Mouse (Mus musculus) hindlimb bud, embryonic 11.5 days (tissue): ENCODE data around the gene Spon1.

Experiments
- DNase-seq: peaks from one replicate; pipeline ENCODE4 v3.0.0-alpha.2; 2012; ENCODE audit warnings: low read depth, low spot score; ENCODE audit errors: extremely low spot score

Spon1 gene

GRCm38 (mm10) chr7:114045814-114046213 is 280.0 kb downstream of the Spon1 start:
- no peak for DNase-seq

DNA sequence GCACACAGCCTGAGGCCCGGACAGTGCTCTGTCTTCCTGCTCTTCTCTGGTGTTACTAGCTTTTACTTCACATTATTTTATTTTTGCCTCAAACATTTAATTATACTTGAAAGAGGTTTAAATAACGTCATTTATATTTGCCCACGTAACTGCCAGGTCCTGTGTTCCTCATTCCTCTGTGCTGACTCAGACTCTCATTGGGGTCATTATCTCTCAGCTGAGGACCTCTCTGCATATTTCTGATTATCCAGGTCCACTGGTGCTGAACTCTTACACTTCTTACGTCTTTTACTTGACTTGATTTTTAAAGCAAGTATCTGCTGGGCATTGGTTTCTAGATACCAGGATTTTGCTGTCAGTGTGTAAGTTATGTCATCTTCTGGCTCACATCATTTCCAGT is 287.9 kb downstream of the Spon1 start:
- DNase-seq, result no peak

GRCm38 (mm10) chr7:114058166-114058565 is 292.4 kb downstream of the Spon1 start:
- DNase-seq, result no peak

DNA sequence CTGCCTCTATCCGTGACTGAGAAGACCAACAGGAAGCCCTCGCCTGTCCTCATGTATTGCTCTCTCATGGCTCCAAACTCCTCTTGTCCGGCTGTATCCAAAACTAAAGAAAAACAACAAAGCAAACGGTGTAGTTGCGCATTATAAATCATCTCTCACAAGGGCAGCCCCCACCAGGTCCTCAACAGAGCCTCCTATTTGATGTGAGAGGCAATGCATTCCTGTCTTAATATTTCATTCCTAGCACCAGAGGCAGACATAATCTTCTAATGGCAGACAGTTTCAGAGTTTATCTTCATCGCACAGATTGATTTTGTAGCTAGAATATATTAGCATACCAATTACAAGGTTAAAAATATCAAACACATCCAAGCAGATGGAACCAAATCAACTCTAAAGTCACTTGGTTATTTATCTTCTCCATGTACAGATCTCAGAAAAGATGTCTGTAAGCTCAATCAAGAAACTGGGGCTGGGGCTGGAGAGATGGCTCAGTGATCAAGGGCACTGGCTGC is 293.2 kb downstream of the Spon1 start:
- DNase-seq, result no peak

GRCm38 (mm10) chr7:114060445-114060844 is 294.6 kb downstream of the Spon1 start:
- DNase-seq, result no peak

DNA sequence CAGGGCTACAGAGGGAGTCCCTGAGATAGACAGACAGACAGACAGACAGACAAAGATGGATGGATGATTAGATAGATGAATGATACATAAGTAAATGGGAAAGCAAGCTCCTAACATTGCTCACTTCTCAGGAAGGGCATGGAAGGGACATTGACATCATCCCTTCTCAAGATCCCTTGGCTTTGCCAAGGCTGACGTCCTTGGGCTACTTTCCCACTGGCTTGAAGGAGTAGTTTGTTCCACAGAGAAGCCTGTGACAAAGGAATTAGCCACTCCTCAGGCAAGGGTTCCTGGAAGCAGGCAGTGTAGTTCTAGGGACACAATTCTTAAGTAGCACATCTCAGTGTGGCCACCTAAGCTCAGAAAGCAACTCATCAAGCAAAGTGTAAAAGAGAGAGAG is 296.7 kb downstream of the Spon1 start:
- DNase-seq, result no peak

DNA sequence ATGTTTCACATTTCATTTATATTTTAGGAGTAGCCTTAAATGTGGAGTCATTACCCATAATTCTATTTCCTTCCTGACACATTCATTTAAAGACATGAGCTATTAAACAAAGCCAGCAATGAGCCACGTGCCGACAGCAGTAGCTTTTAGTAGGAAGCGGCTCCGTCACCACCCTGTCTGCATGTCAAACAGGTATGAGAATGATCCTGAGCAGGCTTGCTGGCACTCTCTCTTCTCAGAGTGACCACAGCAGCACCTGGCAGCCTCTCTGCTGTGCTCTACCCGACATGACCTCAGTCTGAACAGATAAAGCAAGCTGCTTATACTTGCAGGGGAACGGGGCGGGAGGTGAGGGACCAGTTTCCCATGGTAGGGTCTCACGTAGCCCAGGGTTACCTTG is 297.7 kb downstream of the Spon1 start:
- no peak for DNase-seq

- DNase-seq, result no peak
Measured at GRCm38 (mm10) chr7:114063966-114064365, 298.2 kb downstream of the Spon1 start.

DNA sequence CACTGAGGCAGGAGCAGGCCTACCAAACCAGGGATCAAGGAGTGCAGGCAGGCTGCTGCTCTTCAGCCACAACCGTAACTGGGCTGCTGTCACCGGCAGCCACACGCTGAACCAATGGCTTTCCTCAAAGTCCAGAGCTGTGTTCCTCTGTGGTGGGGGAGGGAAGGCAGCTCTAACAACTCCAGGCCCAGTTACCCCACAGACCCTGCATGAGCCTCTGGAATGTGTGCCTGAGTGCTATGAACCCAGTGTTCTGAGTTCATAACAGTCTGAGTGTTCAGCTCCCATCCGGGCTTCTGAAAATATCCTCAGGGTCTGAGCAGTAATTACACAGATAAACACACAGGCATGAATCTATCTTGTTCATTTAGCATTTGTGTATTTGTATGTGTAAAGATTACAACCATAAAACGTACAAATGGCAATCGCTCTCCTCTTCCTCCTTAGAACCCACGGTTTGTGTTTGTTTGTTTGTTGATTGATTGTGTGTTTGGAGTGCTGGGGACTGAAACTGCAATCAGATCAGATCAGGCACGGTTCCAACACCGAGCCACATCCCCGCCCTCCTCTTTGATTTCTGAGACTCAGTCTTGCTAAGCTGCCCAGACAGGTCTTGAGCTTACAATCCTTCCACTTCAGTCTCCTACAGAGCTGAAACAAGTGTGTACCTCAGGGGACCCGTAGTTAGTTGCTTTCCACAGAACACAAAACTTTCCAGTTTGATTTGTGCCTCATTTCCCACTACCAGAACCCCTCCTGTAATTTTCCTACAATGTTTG is 299.8 kb downstream of the Spon1 start:
- no peak for DNase-seq

DNA sequence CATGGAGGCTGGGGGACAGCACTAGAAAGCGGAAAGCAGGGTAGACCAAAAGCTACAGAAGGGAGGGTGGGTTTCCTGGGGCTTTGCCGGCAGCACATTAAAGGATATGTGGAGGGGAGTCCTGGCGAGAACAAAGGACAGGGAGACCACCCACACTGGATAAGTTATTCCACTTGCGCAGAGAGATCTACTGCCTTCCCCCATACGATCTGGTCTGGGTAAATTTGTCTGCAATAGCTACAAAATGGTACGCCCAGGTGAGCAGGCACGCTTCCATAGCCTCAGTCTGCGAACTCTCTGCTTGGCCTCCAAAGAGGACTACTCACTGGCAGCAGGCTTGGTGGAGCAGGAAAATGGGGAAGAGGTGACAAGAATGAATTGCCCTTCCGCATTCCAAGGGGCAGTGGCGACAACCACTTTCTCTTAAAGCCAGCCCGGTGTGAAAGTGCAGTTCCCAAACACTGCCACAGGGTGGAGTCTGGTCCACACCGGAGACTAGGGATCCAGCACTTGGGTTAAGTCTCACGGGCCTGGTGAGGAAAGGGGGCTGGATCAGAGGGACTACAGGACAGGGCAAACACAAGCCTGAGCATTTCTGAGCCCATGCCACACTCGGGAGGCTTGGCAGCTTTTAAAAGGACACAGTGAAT is 300.9 kb downstream of the Spon1 start:
- DNase-seq, result peak; percentile 79

DNA sequence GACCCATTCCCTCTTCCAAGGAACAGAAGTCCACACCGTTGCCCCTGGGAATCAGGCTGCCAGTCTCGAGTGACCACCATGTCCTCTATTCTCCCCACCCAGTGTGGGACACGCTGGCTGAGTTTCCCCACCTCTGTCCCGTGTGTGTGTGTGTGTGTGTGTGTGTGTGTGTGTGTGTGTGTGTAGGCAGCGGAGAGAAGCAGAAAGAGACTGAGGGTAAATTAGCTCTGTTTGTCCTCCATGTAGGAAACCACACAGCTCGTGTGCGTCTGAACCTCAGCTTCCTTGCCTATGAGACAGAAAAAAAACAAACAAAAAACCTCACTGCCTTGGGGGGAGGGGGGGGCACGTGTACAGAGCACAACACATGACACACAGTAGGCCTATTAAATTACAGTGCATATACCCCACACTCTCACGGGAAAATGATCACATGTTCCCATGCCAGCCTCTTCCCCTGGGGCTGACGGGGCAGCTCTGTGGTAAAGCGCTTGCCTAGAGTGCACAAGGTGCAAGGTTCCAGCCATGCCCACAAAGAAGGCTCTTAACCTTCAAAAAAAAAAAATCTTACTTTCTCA is 303.2 kb downstream of the Spon1 start:
- no peak for DNase-seq

GRCm38 (mm10) chr7:114069726-114070457 is 304.1 kb downstream of the Spon1 start:
- DNase-seq, result no peak

GRCm38 (mm10) chr7:114070458-114070840 is 304.7 kb downstream of the Spon1 start:
- DNase-seq, result no peak

GRCm38 (mm10) chr7:114071395-114071794 is 305.6 kb downstream of the Spon1 start:
- no peak for DNase-seq

- DNase-seq, result no peak
Measured at GRCm38 (mm10) chr7:114071851-114072616, 306.2 kb downstream of the Spon1 start.

- DNase-seq, result no peak
Measured at GRCm38 (mm10) chr7:114074133-114074532, 308.3 kb downstream of the Spon1 start.

DNA sequence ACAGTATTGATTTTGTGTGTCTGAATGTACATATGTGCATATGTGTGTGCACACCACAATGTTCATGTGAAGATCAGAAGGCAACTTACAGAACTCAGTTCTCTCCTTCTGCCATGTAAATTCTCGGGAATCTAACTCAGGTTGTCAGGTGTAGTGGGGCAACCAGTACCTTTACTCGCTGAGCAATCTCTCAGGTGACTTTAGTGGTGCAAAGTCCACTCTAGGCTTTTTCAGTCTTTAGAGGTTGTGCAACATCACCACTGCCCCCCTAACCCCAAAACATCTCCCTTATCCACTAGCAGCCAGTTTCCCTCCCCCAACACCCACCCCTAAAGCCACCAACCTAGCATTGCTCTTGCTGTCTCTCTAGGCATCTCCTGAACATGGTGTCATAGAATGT is 308.8 kb downstream of the Spon1 start:
- no peak for DNase-seq

DNA sequence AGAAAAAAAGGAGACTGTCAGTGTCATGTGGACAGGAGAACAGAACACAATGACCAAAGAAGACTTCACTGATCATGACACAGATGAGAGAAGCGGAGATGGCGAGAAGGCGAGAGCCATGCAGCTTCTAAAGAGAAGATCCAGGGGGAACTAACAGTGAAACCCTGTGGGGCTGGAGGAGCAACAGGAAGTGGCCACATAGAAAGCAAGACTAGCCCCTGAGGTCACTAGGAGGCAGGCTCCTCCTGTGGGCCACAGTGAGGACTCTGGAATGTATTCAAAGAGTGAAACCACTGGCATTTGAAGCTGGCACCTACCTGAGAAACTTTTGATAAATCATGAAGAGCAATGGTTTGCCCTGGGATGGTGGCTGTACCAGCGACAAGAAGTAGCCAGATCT is 313.5 kb downstream of the Spon1 start:
- no peak for DNase-seq

- no peak for DNase-seq
Measured at GRCm38 (mm10) chr7:114080250-114080649, 314.5 kb downstream of the Spon1 start.

DNA sequence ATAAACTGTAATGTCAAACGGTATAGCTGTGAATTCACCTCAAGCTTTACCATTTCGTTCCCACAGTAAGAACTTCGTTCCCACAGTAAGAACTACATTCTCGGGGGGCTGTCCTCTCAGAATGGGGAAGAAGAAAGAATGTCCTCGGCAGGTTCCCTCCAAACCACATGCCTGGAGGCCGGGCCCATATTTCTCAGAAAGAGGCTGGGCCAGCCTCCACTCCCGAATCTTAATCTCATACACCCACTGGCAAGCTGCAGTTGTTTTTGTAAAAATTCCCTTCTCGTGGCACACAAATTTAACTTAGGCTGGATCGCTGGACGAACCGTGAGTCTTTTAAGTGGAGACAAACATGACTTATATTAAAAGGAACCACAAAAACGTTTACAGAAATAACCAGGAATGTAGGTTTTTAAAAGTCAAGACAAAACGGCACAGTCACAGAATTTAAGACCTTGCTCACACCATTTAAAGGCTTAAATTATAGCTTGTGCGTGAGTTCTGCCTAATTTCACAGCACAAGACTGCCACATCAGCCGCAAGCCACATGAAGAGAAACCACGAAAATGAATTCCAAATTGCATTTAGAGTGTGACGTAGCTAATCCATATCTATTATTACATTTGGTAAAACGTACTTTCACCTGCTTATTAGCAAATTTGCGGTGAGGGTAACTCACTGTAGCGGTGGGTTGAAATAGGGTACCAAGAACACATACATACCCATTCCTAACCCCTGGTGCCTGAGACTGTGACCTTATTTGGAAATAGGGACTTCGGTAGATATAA is 316.0 kb downstream of the Spon1 start:
- no peak for DNase-seq
